Mouse (Mus musculus): Measurements from ENCODE around the gene Tbk1. TPM values are rescaled to one million over a fixed set of nuclear protein-coding genes. Genes with fewer than 3 reads are reported as not detected.

Gene Tbk1
- polyA plus RNA-seq, 1 experiment = 288 TPM

DNA sequence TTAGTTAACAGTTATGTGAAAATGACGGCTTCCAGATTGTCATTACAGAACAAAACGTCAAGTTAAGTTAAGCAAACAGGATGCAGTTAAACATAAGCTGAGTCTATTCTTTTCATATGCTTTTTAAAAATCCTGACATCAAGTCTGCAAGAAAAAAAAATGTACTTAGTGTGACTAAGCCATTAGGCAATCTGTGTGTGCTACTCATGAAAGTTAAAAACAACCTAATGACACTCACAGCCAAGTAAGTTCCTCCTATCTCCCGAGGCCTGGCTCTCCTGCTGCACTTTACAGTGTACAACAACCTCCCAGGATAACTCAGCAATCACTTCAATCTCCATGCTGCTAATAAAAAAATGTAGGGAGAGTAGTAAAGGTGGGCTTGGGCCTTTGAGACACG lies 17.0 kb upstream of the Tbk1 start:
- Histone ChIP-seq H3K4me3 (ENCODE audit: insufficient read depth, low read depth, low read length) (no peak overlapping the region), H3K27ac (ENCODE audit: insufficient read depth, low read depth, low read length) (no peak overlapping the region), H3K4me1 (ENCODE audit: control insufficient read depth, insufficient read depth, low read length) (no peaks in the 10 kb centered on the region)
- WGBS = 91% methylated on average over 4 of the region's 4 CpGs
- TF ChIP-seq POLR2A (IDR thresholded peaks at IDR 0.05; ENCODE audit: insufficient read depth, low read depth, low read length) (no peak), CTCF (IDR thresholded peaks at IDR 0.05; ENCODE audit: insufficient read depth, low read depth, low read length) (no peak)

DNA sequence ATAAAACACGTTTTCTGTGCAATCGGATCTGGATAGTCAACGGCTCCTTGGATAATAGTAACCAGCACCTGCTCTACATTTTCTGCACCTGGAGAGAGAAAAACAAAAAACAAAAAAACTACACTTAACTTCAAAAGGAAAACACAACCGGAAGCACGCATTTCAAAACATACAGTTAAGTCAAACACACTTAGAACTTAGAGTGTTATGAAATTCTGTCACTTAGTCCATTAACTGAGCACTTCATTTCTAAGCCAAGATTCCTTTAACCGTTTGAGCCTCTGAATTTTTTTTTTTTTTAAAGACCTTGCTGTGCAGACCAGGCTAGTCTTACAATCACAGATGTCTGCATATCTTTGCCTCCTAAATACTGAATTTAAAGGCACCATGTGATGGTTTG lies 14.7 kb upstream of the Tbk1 start:
- TF ChIP-seq POLR2A (IDR thresholded peaks at IDR 0.05; ENCODE audit: insufficient read depth, low read depth, low read length) (no peak), CTCF (IDR thresholded peaks at IDR 0.05; ENCODE audit: insufficient read depth, low read depth, low read length) (no peak)
- H3K4me1 ChIP-seq (ENCODE audit: control insufficient read depth, insufficient read depth, low read length) = no peaks in the 10 kb centered on the region
- no peak overlapping the region for H3K4me3 ChIP-seq (ENCODE audit: insufficient read depth, low read depth, low read length)
- WGBS = 76% methylated on average over 6 of the region's 6 CpGs
- no peak overlapping the region for H3K27ac ChIP-seq (ENCODE audit: insufficient read depth, low read depth, low read length)

DNA sequence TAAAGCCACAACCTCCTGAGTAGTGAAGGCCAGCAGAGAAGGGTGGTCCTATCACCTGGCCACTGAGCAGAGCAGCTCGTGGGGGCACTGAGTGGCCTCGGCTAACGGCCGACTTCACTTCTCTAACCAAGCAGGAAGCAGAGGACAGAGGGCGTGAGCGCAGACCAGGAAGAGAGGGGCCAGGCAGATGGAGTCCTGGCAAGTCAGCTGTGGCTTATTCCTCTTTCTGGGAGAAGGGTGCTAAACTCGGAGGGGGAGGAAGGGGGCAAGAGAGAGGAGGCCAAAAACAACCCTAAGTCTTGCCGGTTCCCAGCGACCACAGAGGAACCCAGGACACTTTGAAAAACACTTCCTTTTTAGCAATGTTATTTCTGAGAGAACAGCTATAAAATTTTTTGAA lies 10.0 kb upstream of the Tbk1 start:
- TF ChIP-seq CTCF (IDR thresholded peaks at IDR 0.05; ENCODE audit: insufficient read depth, low read depth, low read length) (no peak), POLR2A (IDR thresholded peaks at IDR 0.05; ENCODE audit: insufficient read depth, low read depth, low read length) (no peak)
- Histone ChIP-seq H3K4me3 (ENCODE audit: insufficient read depth, low read depth, low read length) (no peak overlapping the region), H3K4me1 (ENCODE audit: control insufficient read depth, insufficient read depth, low read length) (no peaks in the 10 kb centered on the region), H3K27ac (ENCODE audit: insufficient read depth, low read depth, low read length) (no peak overlapping the region)
- WGBS = 87% methylated on average over 9 of the region's 9 CpGs

GRCm38 (mm10) chr10:121591106-121591505 lies 4.5 kb upstream of the Tbk1 start:
- TF ChIP-seq CTCF (IDR thresholded peaks at IDR 0.05; ENCODE audit: insufficient read depth, low read depth, low read length) (no peak), POLR2A (IDR thresholded peaks at IDR 0.05; ENCODE audit: insufficient read depth, low read depth, low read length) (no peak)
- H3K4me3 ChIP-seq (ENCODE audit: insufficient read depth, low read depth, low read length) = no peak overlapping the region
- 95% methylated on average over 14 of the region's 14 CpGs for WGBS

DNA sequence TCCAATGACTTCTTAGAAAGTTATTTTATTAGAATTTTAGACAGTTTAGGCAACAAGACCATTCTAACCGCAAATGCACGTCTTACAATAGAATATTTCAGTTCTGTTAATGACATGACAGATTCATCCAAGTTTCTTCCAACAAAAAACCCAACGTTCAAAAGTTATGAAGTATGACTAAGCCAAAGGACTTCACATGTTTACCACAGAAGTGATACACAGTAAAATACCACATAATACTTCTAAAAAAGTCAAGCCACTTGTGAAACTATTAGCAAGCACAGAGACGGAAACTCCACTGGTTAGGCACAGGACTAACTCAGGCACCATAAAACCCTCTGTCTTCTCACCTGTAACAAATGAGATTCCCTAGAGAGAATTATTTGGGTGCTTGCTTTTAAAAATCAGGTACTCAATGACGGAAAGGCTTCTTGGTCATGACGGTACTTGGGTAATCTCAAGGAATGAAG lies 819 bp upstream of the Tbk1 start:
- Histone ChIP-seq H3K27ac (ENCODE audit: insufficient read depth, low read depth, low read length) (no peak overlapping the region), H3K4me1 (ENCODE audit: control insufficient read depth, insufficient read depth, low read length) (peaks cover 8% of the 10 kb centered on the region), H3K4me3 (ENCODE audit: insufficient read depth, low read depth, low read length) (peak overlapping the region; percentile 67)
- TF ChIP-seq POLR2A (IDR thresholded peaks at IDR 0.05; ENCODE audit: insufficient read depth, low read depth, low read length) (no peak), CTCF (IDR thresholded peaks at IDR 0.05; ENCODE audit: insufficient read depth, low read depth, low read length) (no peak)
- WGBS = 54% methylated on average over 6 of the region's 6 CpGs

More at GRCm38 (mm10) chr10:121591106-121591505, 4.5 kb upstream of the Tbk1 start:
- no peak overlapping the region for H3K27ac ChIP-seq (ENCODE audit: insufficient read depth, low read depth, low read length)
- H3K4me1 ChIP-seq (ENCODE audit: control insufficient read depth, insufficient read depth, low read length) = no peaks in the 10 kb centered on the region

DNA sequence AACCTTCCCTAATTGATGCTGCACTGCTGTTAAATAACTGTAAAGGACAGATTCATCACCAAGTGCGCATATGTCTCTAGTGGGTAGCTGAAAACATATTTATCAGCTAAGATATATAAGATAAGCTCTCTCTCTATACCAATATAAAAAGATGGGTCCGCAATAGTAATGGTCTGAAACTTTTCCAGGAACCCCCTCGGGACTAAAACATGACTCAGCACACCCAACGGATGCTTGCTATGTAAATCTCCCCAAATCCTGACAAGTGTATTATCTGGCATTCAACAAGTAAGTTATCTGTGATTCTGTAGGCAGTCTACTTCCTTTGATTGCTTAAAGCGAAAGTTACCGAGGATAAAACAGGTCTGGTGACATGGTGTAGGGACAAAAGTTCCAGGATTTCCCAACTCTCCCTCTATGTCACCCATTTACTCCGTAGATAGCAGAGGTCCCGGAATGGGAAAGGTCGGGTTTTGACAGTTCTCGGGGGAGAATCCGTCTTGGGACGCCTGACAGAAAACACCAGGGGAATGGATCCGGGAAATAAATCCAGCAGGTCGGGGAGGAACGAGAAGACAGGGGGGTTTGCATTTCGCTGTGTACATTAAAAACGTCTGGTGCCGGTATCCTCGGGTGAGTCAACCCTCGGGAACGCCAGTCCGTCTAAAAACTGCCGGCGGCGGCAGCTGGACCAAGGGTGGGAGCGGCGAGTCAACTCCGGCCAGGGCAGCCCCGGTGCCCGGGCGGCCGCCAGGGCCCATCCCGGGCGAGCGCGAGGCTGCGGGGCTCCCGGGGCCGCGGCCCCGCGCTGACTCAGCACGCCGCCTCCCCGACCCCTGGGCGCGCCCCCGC lies 570 bp downstream of the Tbk1 start:
- Histone ChIP-seq H3K4me3 (ENCODE audit: insufficient read depth, low read depth, low read length) (peak overlapping the region; percentile 67), H3K27ac (ENCODE audit: insufficient read depth, low read depth, low read length) (no peak overlapping the region), H3K4me1 (ENCODE audit: control insufficient read depth, insufficient read depth, low read length) (peaks cover 12% of the 10 kb centered on the region)
- 3% methylated on average over 48 of the region's 48 CpGs for WGBS
- no peak for TF ChIP-seq CTCF (IDR thresholded peaks at IDR 0.05; ENCODE audit: insufficient read depth, low read depth, low read length)
- TF ChIP-seq POLR2A (IDR thresholded peaks at IDR 0.05; ENCODE audit: insufficient read depth, low read depth, low read length) = no peak

DNA sequence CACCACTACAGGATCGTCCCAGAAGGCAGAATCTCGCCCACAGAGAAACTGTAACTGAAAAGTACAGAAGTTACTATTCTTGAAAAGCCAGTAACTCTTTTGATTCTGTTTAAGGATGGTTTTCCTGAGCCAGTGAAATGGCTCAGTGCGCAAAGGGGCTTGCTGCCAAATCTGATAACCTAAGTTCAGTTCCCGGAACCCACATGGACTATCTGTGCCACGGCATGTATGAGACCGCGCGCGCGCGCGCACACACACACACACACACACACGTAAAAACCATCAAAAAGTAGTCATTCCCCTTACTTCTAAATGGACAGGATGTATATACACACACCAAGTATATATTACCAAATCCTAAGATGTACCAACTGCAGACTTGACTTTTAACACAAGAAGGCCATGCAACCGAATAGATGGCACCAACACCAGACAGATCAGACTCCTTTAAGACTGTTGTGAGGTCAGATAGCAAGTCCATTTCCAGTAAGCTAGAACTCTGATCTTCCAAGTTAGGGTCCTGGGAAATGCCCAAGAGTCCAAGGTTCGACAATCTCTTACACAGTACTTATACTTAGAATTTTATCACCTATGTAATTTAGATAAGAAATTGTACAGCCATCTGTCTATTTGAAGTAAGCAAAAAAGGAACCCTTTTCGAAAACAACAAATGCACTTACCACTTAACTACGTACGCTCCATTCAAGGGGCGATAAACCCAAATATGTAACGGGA lies 1.4 kb downstream of the Tbk1 start:
- TF ChIP-seq POLR2A (IDR thresholded peaks at IDR 0.05; ENCODE audit: insufficient read depth, low read depth, low read length) (no peak), CTCF (IDR thresholded peaks at IDR 0.05; ENCODE audit: insufficient read depth, low read depth, low read length) (no peak)
- Histone ChIP-seq H3K4me1 (ENCODE audit: control insufficient read depth, insufficient read depth, low read length) (peaks cover 12% of the 10 kb centered on the region), H3K27ac (ENCODE audit: insufficient read depth, low read depth, low read length) (no peak overlapping the region), H3K4me3 (ENCODE audit: insufficient read depth, low read depth, low read length) (no peak overlapping the region)
- 77% methylated on average over 20 of the region's 20 CpGs for WGBS

GRCm38 (mm10) chr10:121584033-121584432 lies 2.6 kb downstream of the Tbk1 start:
- H3K27ac ChIP-seq (ENCODE audit: insufficient read depth, low read depth, low read length) = no peak overlapping the region
- TF ChIP-seq CTCF (IDR thresholded peaks at IDR 0.05; ENCODE audit: insufficient read depth, low read depth, low read length) = no peak
- no peak for TF ChIP-seq POLR2A (IDR thresholded peaks at IDR 0.05; ENCODE audit: insufficient read depth, low read depth, low read length)
- H3K4me3 ChIP-seq (ENCODE audit: insufficient read depth, low read depth, low read length) = no peak overlapping the region
- WGBS = 92% methylated on average over 10 of the region's 10 CpGs
- H3K4me1 ChIP-seq (ENCODE audit: control insufficient read depth, insufficient read depth, low read length) = peaks cover 12% of the 10 kb centered on the region

- H3K4me1 ChIP-seq (ENCODE audit: control insufficient read depth, insufficient read depth, low read length) = peaks cover 12% of the 10 kb centered on the region
- no peak overlapping the region for H3K4me3 ChIP-seq (ENCODE audit: insufficient read depth, low read depth, low read length)
- WGBS = 90% methylated on average over 12 of the region's 12 CpGs
- TF ChIP-seq POLR2A (IDR thresholded peaks at IDR 0.05; ENCODE audit: insufficient read depth, low read depth, low read length) (no peak), CTCF (IDR thresholded peaks at IDR 0.05; ENCODE audit: insufficient read depth, low read depth, low read length) (no peak)
- H3K27ac ChIP-seq (ENCODE audit: insufficient read depth, low read depth, low read length) = no peak overlapping the region
These were observed 3.6 kb downstream of the Tbk1 start for GRCm38 (mm10) chr10:121583016-121583415.
